Mouse (Mus musculus): ENCODE data around the gene Sim1.

Sim1 gene

GRCm38 (mm10) chr10:50894170-50894991, at the start of gene Sim1:
Gene Sim1 (plus strand): TSS chr10:50894754.
- peak; percentile 23 for DNase-seq

GRCm38 (mm10) chr10:50868202-50868601, 26.4 kb upstream of the Sim1 start:
- DNase-seq = no peak

GRCm38 (mm10) chr10:50876952-50877351, 17.6 kb upstream of the Sim1 start:
- DNase-seq = no peak

GRCm38 (mm10) chr10:50881476-50882069, 13.0 kb upstream of the Sim1 start:
- no peak for DNase-seq

- no peak for DNase-seq
Measured at GRCm38 (mm10) chr10:50882366-50882765, 12.2 kb upstream of the Sim1 start.

- no peak for DNase-seq
Measured at GRCm38 (mm10) chr10:50886305-50886704, 8.2 kb upstream of the Sim1 start.

- no peak for DNase-seq
Measured at GRCm38 (mm10) chr10:50890621-50891020, 3.9 kb upstream of the Sim1 start.

GRCm38 (mm10) chr10:50891876-50892711, 2.5 kb upstream of the Sim1 start:
- DNase-seq = no peak

GRCm38 (mm10) chr10:50892751-50893320, 1.7 kb upstream of the Sim1 start:
- DNase-seq = no peak

- no peak for DNase-seq
Measured at GRCm38 (mm10) chr10:50893546-50893945, 1.0 kb upstream of the Sim1 start.

GRCm38 (mm10) chr10:50895091-50895790, 687 bp downstream of the Sim1 start:
- DNase-seq = no peak

GRCm38 (mm10) chr10:50895881-50896766, 1.6 kb downstream of the Sim1 start:
- no peak for DNase-seq

- no peak for DNase-seq
Measured at GRCm38 (mm10) chr10:50896767-50897390, 2.3 kb downstream of the Sim1 start.

- no peak for DNase-seq
Measured at GRCm38 (mm10) chr10:50897530-50898471, 3.2 kb downstream of the Sim1 start.

GRCm38 (mm10) chr10:50898621-50899020, 4.1 kb downstream of the Sim1 start:
- DNase-seq = no peak

- no peak for DNase-seq
Measured at GRCm38 (mm10) chr10:50899846-50900745, 5.5 kb downstream of the Sim1 start.

GRCm38 (mm10) chr10:50900746-50901600, 6.4 kb downstream of the Sim1 start:
- DNase-seq = no peak

Data from cerebellum, adult 9-10 months (tissue).